Mouse (Mus musculus) liver, adult 2 months (tissue): ENCODE data around the gene Cabp1.

ENCODE experiments used
- CTCF ChIP-seq: fragments of 200-500 bp; IDR thresholded peaks from 2 replicates; pipeline ENCODE4 v1.5.1; 2011; ENCODE audit warnings: low read depth, low read length, control low read depth
- POLR2A ChIP-seq: fragments of 200-500 bp; IDR thresholded peaks from 2 replicates; pipeline ENCODE4 v1.6.1; 2011; ENCODE audit warnings: low read length, control low read depth; ENCODE audit not compliant: insufficient read depth; ENCODE audit errors: extremely low read depth

GRCm38 (mm10) chr5:115155831-115156230 is 38.4 kb downstream of the Cabp1 start:
- no peak for TF ChIP-seq POLR2A
- TF ChIP-seq CTCF: no peak
